Mouse (Mus musculus) lung, embryonic 15.5 days (tissue): ENCODE measurements at regions not wholly inside any gene's neighbourhood (a gene's known extent, or its start where the extent isn't known, plus 50 kb on each side); places are given as distances from the start of the nearest gene placed in this dataset.

Experiments
- ATAC-seq: fragments of 200-750 bp; cut with Nextera tagmentation; 2 replicates; pipeline ENCODE4 v1.8.0; 2017; ENCODE audit warnings: moderate number of reproducible peaks, borderline replicate concordance; ENCODE audit not compliant: low FRiP score, low TSS enrichment; ENCODE audit errors: extremely low read depth
- H3K27ac ChIP-seq: fragments of 300-500 bp; sonication (generic); 2 replicates; pipeline ENCODE4 v1.5.1; 2015; ENCODE audit warnings: moderate library complexity, mild to moderate bottlenecking, inconsistent platforms
- H3K27me3 ChIP-seq: fragments of 300-500 bp; sonication (generic); 2 replicates; pipeline ENCODE4 v1.6.1; 2015; ENCODE audit warnings: inconsistent platforms
- H3K36me3 ChIP-seq: fragments of 300-500 bp; sonication (generic); 2 replicates; pipeline ENCODE4 v1.6.1; 2015; ENCODE audit warnings: inconsistent platforms
- H3K4me1 ChIP-seq: fragments of 300-500 bp; sonication (generic); 2 replicates; pipeline ENCODE4 v1.6.1; 2015; ENCODE audit warnings: inconsistent platforms
- H3K4me2 ChIP-seq: fragments of 300-500 bp; sonication (generic); 2 replicates; pipeline ENCODE4 v1.6.1; 2015; ENCODE audit warnings: inconsistent platforms, mild to moderate bottlenecking, moderate library complexity
- H3K4me3 ChIP-seq: fragments of 300-500 bp; sonication (generic); 2 replicates; pipeline ENCODE4 v1.5.1; 2015; ENCODE audit warnings: mild to moderate bottlenecking, inconsistent platforms
- H3K9ac ChIP-seq: fragments of 300-500 bp; sonication (generic); 2 replicates; pipeline ENCODE4 v1.6.1; 2015; ENCODE audit warnings: inconsistent platforms
- H3K9me3 ChIP-seq: fragments of 300-500 bp; sonication (generic); 2 replicates; pipeline ENCODE4 v1.6.1; 2016; ENCODE audit warnings: inconsistent platforms
- WGBS: fragments of 180-500 bp; shearing (Covaris S2); methylation state at CpG from one replicate; pipeline ENCODE4 v1.1.7; 2015; 5-methylcytosine and 5-hydroxymethylcytosine counted together

- ATAC-seq: no peak
- Histone ChIP-seq H3K9me3 (no peaks in the 10 kb centered on the region), H3K4me3 (no peak overlapping the region), H3K9ac (no peak overlapping the region), H3K27me3 (no peaks in the 10 kb centered on the region), H3K27ac (no peak overlapping the region), H3K36me3 (no peaks in the 10 kb centered on the region), H3K4me1 (no peaks in the 10 kb centered on the region), H3K4me2 (no peak overlapping the region)
- WGBS: 75% methylated on average over 11 of the region's 11 CpGs
Measured at GRCm38 (mm10) chr9:30183409-30183808, 220.5 kb upstream of the Ntm start.

- Histone ChIP-seq H3K36me3 (no peaks in the 10 kb centered on the region), H3K27me3 (no peaks in the 10 kb centered on the region), H3K4me1 (no peaks in the 10 kb centered on the region), H3K9ac (no peak overlapping the region), H3K9me3 (no peaks in the 10 kb centered on the region), H3K27ac (no peak overlapping the region), H3K4me2 (no peak overlapping the region), H3K4me3 (no peak overlapping the region)
- no peak for ATAC-seq
- WGBS: 88% methylated on average over 10 of the region's 10 CpGs
Measured at GRCm38 (mm10) chr9:30184996-30185763, 222.2 kb upstream of the Ntm start.

GRCm38 (mm10) chr9:30186261-30186660, 223.3 kb upstream of the Ntm start:
- Histone ChIP-seq H3K27ac (no peak overlapping the region), H3K36me3 (no peaks in the 10 kb centered on the region), H3K9me3 (no peaks in the 10 kb centered on the region), H3K4me1 (no peaks in the 10 kb centered on the region), H3K4me2 (no peak overlapping the region), H3K4me3 (no peak overlapping the region), H3K9ac (no peak overlapping the region), H3K27me3 (no peaks in the 10 kb centered on the region)
- ATAC-seq: no peak
- WGBS: 53% methylated on average over 2 of the region's 2 CpGs

GRCm38 (mm10) chr9:30190078-30190477, 227.1 kb upstream of the Ntm start:
- WGBS: 90% methylated on average over 5 of the region's 5 CpGs
- no peak overlapping the region for H3K9ac ChIP-seq
- ATAC-seq: no peak

GRCm38 (mm10) chr9:30191119-30191518, 228.2 kb upstream of the Ntm start:
- no peaks in the 10 kb centered on the region for H3K27me3 ChIP-seq
- no peaks in the 10 kb centered on the region for H3K9me3 ChIP-seq
- H3K4me3 ChIP-seq: no peak overlapping the region
- H3K9ac ChIP-seq: no peak overlapping the region
- H3K4me1 ChIP-seq: no peaks in the 10 kb centered on the region
- H3K36me3 ChIP-seq: no peaks in the 10 kb centered on the region
- no peak overlapping the region for H3K4me2 ChIP-seq
- no peak overlapping the region for H3K27ac ChIP-seq
- no peak for ATAC-seq

More at GRCm38 (mm10) chr9:30190078-30190477, 227.1 kb upstream of the Ntm start:
- H3K4me2 ChIP-seq: no peak overlapping the region
- no peaks in the 10 kb centered on the region for H3K27me3 ChIP-seq
- no peaks in the 10 kb centered on the region for H3K36me3 ChIP-seq
- H3K9me3 ChIP-seq: no peaks in the 10 kb centered on the region
- H3K4me1 ChIP-seq: no peaks in the 10 kb centered on the region
- no peak overlapping the region for H3K27ac ChIP-seq
- H3K4me3 ChIP-seq: no peak overlapping the region

- Histone ChIP-seq H3K36me3 (no peaks in the 10 kb centered on the region), H3K27me3 (no peaks in the 10 kb centered on the region), H3K9me3 (no peaks in the 10 kb centered on the region), H3K27ac (no peak overlapping the region), H3K4me3 (no peak overlapping the region), H3K9ac (no peak overlapping the region), H3K4me1 (no peaks in the 10 kb centered on the region), H3K4me2 (no peak overlapping the region)
- no peak for ATAC-seq
Measured at GRCm38 (mm10) chr9:30191902-30192301, 229.0 kb upstream of the Ntm start.

GRCm38 (mm10) chr9:30194866-30195265, 231.9 kb upstream of the Ntm start:
- no peak for ATAC-seq
- no peak overlapping the region for H3K9ac ChIP-seq
- no peaks in the 10 kb centered on the region for H3K9me3 ChIP-seq
- H3K4me1 ChIP-seq: no peaks in the 10 kb centered on the region
- H3K36me3 ChIP-seq: no peaks in the 10 kb centered on the region
- H3K4me3 ChIP-seq: no peak overlapping the region
- H3K4me2 ChIP-seq: no peak overlapping the region
- no peak overlapping the region for H3K27ac ChIP-seq
- WGBS: 83% methylated on average over 3 of the region's 3 CpGs
- H3K27me3 ChIP-seq: no peaks in the 10 kb centered on the region

- 77% methylated on average over 3 of the region's 3 CpGs for WGBS
- H3K9ac ChIP-seq: no peak overlapping the region
- no peaks in the 10 kb centered on the region for H3K36me3 ChIP-seq
- no peak for ATAC-seq
- H3K4me2 ChIP-seq: no peak overlapping the region
- H3K27ac ChIP-seq: no peak overlapping the region
- H3K4me1 ChIP-seq: no peaks in the 10 kb centered on the region
- H3K4me3 ChIP-seq: no peak overlapping the region
- no peaks in the 10 kb centered on the region for H3K9me3 ChIP-seq
- H3K27me3 ChIP-seq: no peaks in the 10 kb centered on the region
Measured at GRCm38 (mm10) chr9:30202411-30202810, 224.5 kb upstream of the Snx19 start.

- H3K4me1 ChIP-seq: no peaks in the 10 kb centered on the region
- no peaks in the 10 kb centered on the region for H3K9me3 ChIP-seq
- H3K4me2 ChIP-seq: no peak overlapping the region
- H3K27me3 ChIP-seq: no peaks in the 10 kb centered on the region
- WGBS: 79% methylated on average over 4 of the region's 4 CpGs
- no peak overlapping the region for H3K4me3 ChIP-seq
- no peak overlapping the region for H3K27ac ChIP-seq
- no peaks in the 10 kb centered on the region for H3K36me3 ChIP-seq
- no peak overlapping the region for H3K9ac ChIP-seq
- no peak for ATAC-seq
Measured at GRCm38 (mm10) chr9:30207631-30208030, 219.3 kb upstream of the Snx19 start.

- Histone ChIP-seq H3K36me3 (no peaks in the 10 kb centered on the region), H3K27ac (no peak overlapping the region), H3K9ac (no peak overlapping the region), H3K4me2 (no peak overlapping the region), H3K4me1 (no peaks in the 10 kb centered on the region), H3K4me3 (no peak overlapping the region), H3K27me3 (no peaks in the 10 kb centered on the region), H3K9me3 (no peaks in the 10 kb centered on the region)
- 65% methylated on average over 1 of the region's 1 CpGs for WGBS
- ATAC-seq: no peak
Measured at GRCm38 (mm10) chr9:30209806-30210205, 217.1 kb upstream of the Snx19 start.

- no peaks in the 10 kb centered on the region for H3K27me3 ChIP-seq
- no peaks in the 10 kb centered on the region for H3K9me3 ChIP-seq
- no peak overlapping the region for H3K9ac ChIP-seq
- H3K4me2 ChIP-seq: no peak overlapping the region
- H3K4me1 ChIP-seq: no peaks in the 10 kb centered on the region
- no peaks in the 10 kb centered on the region for H3K36me3 ChIP-seq
- H3K27ac ChIP-seq: no peak overlapping the region
- no peak overlapping the region for H3K4me3 ChIP-seq
- WGBS: 70% methylated on average over 3 of the region's 3 CpGs
- no peak for ATAC-seq
Measured at GRCm38 (mm10) chr9:30212471-30213075, 214.3 kb upstream of the Snx19 start.

- H3K36me3 ChIP-seq: no peaks in the 10 kb centered on the region
- H3K27ac ChIP-seq: no peak overlapping the region
- no peak overlapping the region for H3K4me3 ChIP-seq
- ATAC-seq: no peak
- H3K4me2 ChIP-seq: no peak overlapping the region
- H3K27me3 ChIP-seq: no peaks in the 10 kb centered on the region
- no peak overlapping the region for H3K9ac ChIP-seq
- H3K4me1 ChIP-seq: no peaks in the 10 kb centered on the region
- 65% methylated on average over 8 of the region's 8 CpGs for WGBS
- no peaks in the 10 kb centered on the region for H3K9me3 ChIP-seq
Measured at GRCm38 (mm10) chr9:30234501-30235163, 192.3 kb upstream of the Snx19 start.
